Mouse (Mus musculus): ENCODE measurements around the gene Ppp1r15a. TPM values are rescaled to one million over a fixed set of nuclear protein-coding genes. Genes with fewer than 3 reads are reported as not detected.

Ppp1r15a gene
- total and polyA plus RNA-seq, 3 experiments: 27.3 to 36.0 (median 29.6) TPM

GRCm38 (mm10) chr7:45494548-45494947, 31.5 kb downstream of the Ppp1r15a start:
- H3K27ac ChIP-seq: peak overlapping the region; percentile 82
- H3K4me3 ChIP-seq: no peak overlapping the region
- WGBS: 68% methylated on average over 9 of the region's 9 CpGs
- TF ChIP-seq POLR2A (IDR thresholded peaks at IDR 0.05; ENCODE audit: insufficient read depth, low read depth, low read length) (no peak), CTCF (IDR thresholded peaks at IDR 0.05) (no peak), EP300 (IDR thresholded peaks at IDR 0.05; ENCODE audit: insufficient read depth, low read depth, low read length) (no peak)
- peak; percentile 46 to 59 for DNase-seq
- no peak overlapping the region for H3K9ac ChIP-seq (ENCODE audit: low read depth, low read length)
- intact Hi-C loops (cut with DNase I): loop anchor here (2.0 kb wide), 1 partner anchor 14 kb away; no protein-coding TSS in a partner anchor
- no peaks in the 10 kb centered on the region for H3K79me2 ChIP-seq (replicated peaks; ENCODE audit: control insufficient read depth, insufficient read depth, low read length)
- H3K27me3 ChIP-seq (ENCODE audit: control insufficient read depth, insufficient read depth, low read length): no peaks in the 10 kb centered on the region
- peaks cover 2% of the 10 kb centered on the region for H3K4me1 ChIP-seq (ENCODE audit: control insufficient read depth, insufficient read depth, low read length)
- no peaks in the 10 kb centered on the region for H3K36me3 ChIP-seq (ENCODE audit: control insufficient read depth, insufficient read depth, low read length)

- intact Hi-C loops (cut with DNase I): loop anchor here (2.0 kb wide), 1 partner anchor 32 kb away; no protein-coding TSS in a partner anchor
- H3K79me2 ChIP-seq (replicated peaks; ENCODE audit: control insufficient read depth, insufficient read depth, low read length): no peaks in the 10 kb centered on the region
- H3K27me3 ChIP-seq (ENCODE audit: control insufficient read depth, insufficient read depth, low read length): no peaks in the 10 kb centered on the region
- no peaks in the 10 kb centered on the region for H3K36me3 ChIP-seq (ENCODE audit: control insufficient read depth, insufficient read depth, low read length)
- TF ChIP-seq EP300 (IDR thresholded peaks at IDR 0.05; ENCODE audit: insufficient read depth, low read depth, low read length) (peak; percentile 58; the same call in 1 of the 2 replicates), POLR2A (IDR thresholded peaks at IDR 0.05; ENCODE audit: insufficient read depth, low read depth, low read length) (no peak)
- H3K4me1 ChIP-seq (ENCODE audit: control insufficient read depth, insufficient read depth, low read length): peaks cover 4% of the 10 kb centered on the region
- 57% methylated on average over 5 of the region's 5 CpGs for WGBS
- peak overlapping the region; percentile 82 for H3K27ac ChIP-seq
- no peak overlapping the region for H3K9ac ChIP-seq (ENCODE audit: low read depth, low read length)
- DNase-seq: peak; percentile 52 to 62
- no peak overlapping the region for H3K4me3 ChIP-seq
These were observed 33.1 kb downstream of the Ppp1r15a start for GRCm38 (mm10) chr7:45492951-45493350.

- peaks cover 4% of the 10 kb centered on the region for H3K4me1 ChIP-seq (ENCODE audit: control insufficient read depth, insufficient read depth, low read length)
- no peak for TF ChIP-seq EP300 (IDR thresholded peaks at IDR 0.05; ENCODE audit: insufficient read depth, low read depth, low read length)
- no peak for TF ChIP-seq POLR2A (IDR thresholded peaks at IDR 0.05; ENCODE audit: insufficient read depth, low read depth, low read length)
- no peak for TF ChIP-seq CTCF (IDR thresholded peaks at IDR 0.05)
- H3K27ac ChIP-seq: peak overlapping the region; percentile 82
- H3K27me3 ChIP-seq (ENCODE audit: control insufficient read depth, insufficient read depth, low read length): no peaks in the 10 kb centered on the region
- no peak overlapping the region for H3K9ac ChIP-seq (ENCODE audit: low read depth, low read length)
- H3K79me2 ChIP-seq (replicated peaks; ENCODE audit: control insufficient read depth, insufficient read depth, low read length): no peaks in the 10 kb centered on the region
- no peak overlapping the region for H3K4me3 ChIP-seq
- 93% methylated on average over 8 of the region's 8 CpGs for WGBS
- DNase-seq: no peak
- intact Hi-C loops (cut with DNase I): loop anchor here (2.0 kb wide), 1 partner anchor 32 kb away; no protein-coding TSS in a partner anchor
- H3K36me3 ChIP-seq (ENCODE audit: control insufficient read depth, insufficient read depth, low read length): no peaks in the 10 kb centered on the region
These were observed 33.7 kb downstream of the Ppp1r15a start for GRCm38 (mm10) chr7:45492225-45492844.

- no peak for DNase-seq
- WGBS: 15% methylated on average over 3 of the region's 3 CpGs
- no peaks in the 10 kb centered on the region for H3K36me3 ChIP-seq (ENCODE audit: control insufficient read depth, insufficient read depth, low read length)
- no peak overlapping the region for H3K9ac ChIP-seq (ENCODE audit: low read depth, low read length)
- H3K4me1 ChIP-seq (ENCODE audit: control insufficient read depth, insufficient read depth, low read length): peaks cover 4% of the 10 kb centered on the region
- peak overlapping the region; percentile 41; the same call in 1 of the 2 replicates for H3K27ac ChIP-seq
- H3K4me3 ChIP-seq: no peak overlapping the region
- intact Hi-C loops (cut with DNase I): no loop called here
- no peaks in the 10 kb centered on the region for H3K79me2 ChIP-seq (replicated peaks; ENCODE audit: control insufficient read depth, insufficient read depth, low read length)
- no peaks in the 10 kb centered on the region for H3K27me3 ChIP-seq (ENCODE audit: control insufficient read depth, insufficient read depth, low read length)
- TF ChIP-seq POLR2A (IDR thresholded peaks at IDR 0.05; ENCODE audit: insufficient read depth, low read depth, low read length) (0 out of 2 replicates have a peak, but pooled peaks have one; percentile 8), CTCF (IDR thresholded peaks at IDR 0.05) (no peak)
These were observed 34.8 kb downstream of the Ppp1r15a start for GRCm38 (mm10) chr7:45491264-45491663.

GRCm38 (mm10) chr7:45490822-45491221, 35.2 kb downstream of the Ppp1r15a start:
- WGBS: 54% methylated on average over 9 of the region's 9 CpGs
- H3K9ac ChIP-seq (ENCODE audit: low read depth, low read length): no peak overlapping the region
- peak overlapping the region; percentile 41; the same call in 1 of the 2 replicates for H3K27ac ChIP-seq

GRCm38 (mm10) chr7:45489578-45489977, 36.5 kb downstream of the Ppp1r15a start:
- intact Hi-C loops (cut with DNase I): no loop called here
- Histone ChIP-seq H3K4me1 (ENCODE audit: control insufficient read depth, insufficient read depth, low read length) (peaks cover 4% of the 10 kb centered on the region), H3K4me3 (no peak overlapping the region), H3K36me3 (ENCODE audit: control insufficient read depth, insufficient read depth, low read length) (no peaks in the 10 kb centered on the region), H3K79me2 (replicated peaks; ENCODE audit: control insufficient read depth, insufficient read depth, low read length) (no peaks in the 10 kb centered on the region), H3K9ac (ENCODE audit: low read depth, low read length) (no peak overlapping the region), H3K27ac (no peak overlapping the region), H3K27me3 (ENCODE audit: control insufficient read depth, insufficient read depth, low read length) (no peaks in the 10 kb centered on the region)
- WGBS: 73% methylated on average over 7 of the region's 7 CpGs
- no peak for DNase-seq
- no peak for TF ChIP-seq POLR2A (IDR thresholded peaks at IDR 0.05; ENCODE audit: insufficient read depth, low read depth, low read length)
- no peak for TF ChIP-seq EP300 (IDR thresholded peaks at IDR 0.05; ENCODE audit: insufficient read depth, low read depth, low read length)
- TF ChIP-seq CTCF (IDR thresholded peaks at IDR 0.05): no peak

More at GRCm38 (mm10) chr7:45490822-45491221, 35.2 kb downstream of the Ppp1r15a start:
- H3K4me1 ChIP-seq (ENCODE audit: control insufficient read depth, insufficient read depth, low read length): peaks cover 4% of the 10 kb centered on the region
- no peak overlapping the region for H3K4me3 ChIP-seq
- H3K79me2 ChIP-seq (replicated peaks; ENCODE audit: control insufficient read depth, insufficient read depth, low read length): no peaks in the 10 kb centered on the region
- TF ChIP-seq CTCF (IDR thresholded peaks at IDR 0.05): no peak
- no peak for TF ChIP-seq EP300 (IDR thresholded peaks at IDR 0.05; ENCODE audit: insufficient read depth, low read depth, low read length)
- TF ChIP-seq POLR2A (IDR thresholded peaks at IDR 0.05; ENCODE audit: insufficient read depth, low read depth, low read length): no peak
- intact Hi-C loops (cut with DNase I): no loop called here
- no peak for DNase-seq
- no peaks in the 10 kb centered on the region for H3K27me3 ChIP-seq (ENCODE audit: control insufficient read depth, insufficient read depth, low read length)
- H3K36me3 ChIP-seq (ENCODE audit: control insufficient read depth, insufficient read depth, low read length): no peaks in the 10 kb centered on the region
